Comparison of ENCODE assay signal across 8 mouse cellular contexts in genomic region chr11:97576136-97576906, GRCm38 (mm10). TPM values are rescaled to one million over a fixed set of nuclear protein-coding genes. Genes with fewer than 3 reads are reported as not detected.
DNase-seq lines count a peak whose midpoint lies in the region; ATAC-seq and TF ChIP-seq lines count a peak whose summit lies in the region.

Srcin1 (minus strand) TSS chr11:97576186.

- no peaks in the 10 kb centered on the region for H3K9me3 ChIP-seq in CH12.LX (replicated peaks; ENCODE audit: low read length)
- no peaks in the 10 kb centered on the region for H3K9me3 ChIP-seq in forebrain, embryonic 10.5 days
- H3K9me3 ChIP-seq in lung, embryonic 15.5 days, result no peaks in the 10 kb centered on the region

- TF ChIP-seq CTCF in CH12.LX (conservative IDR thresholded peaks at IDR 0.05 in 1 of 2, IDR thresholded peaks at IDR 0.05 in 1 of 2; ENCODE audit: low read depth in 2 of 2, low read length in 2 of 2), result no peak
- TF ChIP-seq CTCF in small intestine, adult 2 months (IDR thresholded peaks at IDR 0.05; ENCODE audit: extremely low read depth, insufficient read length, insufficient replicate concordance, low read depth, low read length), result no peak

- TF ChIP-seq POLR2A in CH12.LX (IDR thresholded peaks at IDR 0.05; ENCODE audit: low read depth, low read length), result no peak
- no peak for TF ChIP-seq POLR2A in small intestine, adult 2 months (IDR thresholded peaks at IDR 0.05; ENCODE audit: low read depth, low read length)

- no peak for DNase-seq in CH12.LX (ENCODE audit: extremely low read depth)
- peak; percentile 95 for DNase-seq in adrenal gland, postnatal 14 days
- DNase-seq in forebrain, embryonic 10.5 days (ENCODE audit: extremely low spot score, low spot score), result no peak
- DNase-seq in heart, postnatal 4 days, result peak; percentile 74
- peak; percentile 75 to 77 for DNase-seq in layer of hippocampus, adult 8-10 months (ENCODE audit: low spot score in 2 of 2)

- peak within 1 kb of the TSS; percentile 45 for H3K9ac ChIP-seq in CH12.LX (ENCODE audit: insufficient read depth, low read depth)
- H3K9ac ChIP-seq in lung, embryonic 15.5 days, result peak within 1 kb of the TSS; percentile 55

- peak within 1 kb of the TSS; percentile 43 to 58 (median 47) for H3K4me3 ChIP-seq in CH12.LX (replicated peaks in 1 of 3; ENCODE audit: low read depth in 2 of 3, low read length in 2 of 3, poor library complexity in 1 of 3)
- peak within 1 kb of the TSS; percentile 73 for H3K4me3 ChIP-seq in forebrain, embryonic 10.5 days
- H3K4me3 ChIP-seq in lung, embryonic 15.5 days, result peak within 1 kb of the TSS; percentile 67
- peak within 1 kb of the TSS; percentile 65 for H3K4me3 ChIP-seq in small intestine, adult 2 months (ENCODE audit: low read depth, low read length)

- no peak for TF ChIP-seq RAD21 in CH12.LX (IDR thresholded peaks at IDR 0.05; ENCODE audit: low read depth, low read length)

- H3K27ac ChIP-seq in CH12.LX (ENCODE audit: insufficient read depth, low read depth), result no peak within 1 kb of the TSS
- H3K27ac ChIP-seq in forebrain, embryonic 10.5 days, result peak within 1 kb of the TSS; percentile 94
- peak within 1 kb of the TSS; percentile 88 for H3K27ac ChIP-seq in lung, embryonic 15.5 days
- H3K27ac ChIP-seq in small intestine, adult 2 months (ENCODE audit: insufficient read depth, low read depth, low read length), result no peak within 1 kb of the TSS

- H3K4me2 ChIP-seq in CH12.LX (ENCODE audit: insufficient read depth, low read depth, poor library complexity, severe bottlenecking), result peak within 1 kb of the TSS; percentile 99
- H3K4me2 ChIP-seq in lung, embryonic 15.5 days, result peak within 1 kb of the TSS; percentile 98

- peaks cover 96% of the 10 kb centered on the region for H3K27me3 ChIP-seq in CH12.LX (replicated peaks)
- H3K27me3 ChIP-seq in forebrain, embryonic 10.5 days (ENCODE audit: poor library complexity, severe bottlenecking), result peaks cover 83% of the 10 kb centered on the region
- peaks cover 59% of the 10 kb centered on the region for H3K27me3 ChIP-seq in lung, embryonic 15.5 days
- peaks cover 36% of the 10 kb centered on the region for H3K27me3 ChIP-seq in small intestine, adult 2 months (ENCODE audit: control insufficient read depth, insufficient read depth, low read length)

- TF ChIP-seq EP300 in CH12.LX (IDR thresholded peaks at IDR 0.05; ENCODE audit: low read length), result no peak

- no peaks in the 10 kb centered on the region for H3K36me3 ChIP-seq in CH12.LX (replicated peaks in 1 of 2; ENCODE audit: control insufficient read depth in 1 of 2, insufficient read depth in 1 of 2, low read length in 1 of 2)
- H3K36me3 ChIP-seq in forebrain, embryonic 10.5 days (replicated peaks), result no peaks in the 10 kb centered on the region
- no peaks in the 10 kb centered on the region for H3K36me3 ChIP-seq in lung, embryonic 15.5 days
- H3K36me3 ChIP-seq in small intestine, adult 2 months (ENCODE audit: control insufficient read depth, insufficient read depth, low read length), result no peaks in the 10 kb centered on the region

- H3K79me2 ChIP-seq in CH12.LX (replicated peaks; ENCODE audit: control insufficient read depth, extremely low read depth, insufficient read depth, poor library complexity, severe bottlenecking), result no peaks in the 10 kb centered on the region

- in situ Hi-C loops in CH12.LX (cut with MboI; ENCODE audit: low pct_ligation_motif_present, low pct_unique_long_range_greater_than_20kb, low sequenced_read_pairs), result loop anchor here (5.0 kb wide), 1 partner anchor 46 kb away; no protein-coding TSS in a partner anchor

- peak; percentile 47 for ATAC-seq in lung, embryonic 15.5 days (ENCODE audit: borderline replicate concordance, extremely low read depth, low FRiP score, low TSS enrichment)
- no peak for ATAC-seq in inflammation-experienced regulatory T-cells, adult 6 months

- dilution Hi-C loops in CH12.LX (cut with MboI; ENCODE audit: extremely low pct_ligation_motif_present, extremely low pct_unique_long_range_greater_than_20kb, low sequenced_read_pairs), result no loop called here

- 33% methylated on average over 9 of the region's 9 CpGs for WGBS in forebrain, embryonic 10.5 days
- WGBS in lung, embryonic 15.5 days, result 25% methylated on average over 9 of the region's 9 CpGs
- 21% methylated on average over 9 of the region's 9 CpGs for WGBS in small intestine, adult 2 months

- H3K4me1 ChIP-seq in CH12.LX (ENCODE audit: control insufficient read depth in 1 of 2, insufficient read depth in 2 of 2), result peaks cover 5 to 10% of the 10 kb centered on the region in 2 experiments; a peak in 2 of 4 replicates
- peaks cover 76% of the 10 kb centered on the region for H3K4me1 ChIP-seq in forebrain, embryonic 10.5 days
- peaks cover 64% of the 10 kb centered on the region for H3K4me1 ChIP-seq in lung, embryonic 15.5 days
- peaks cover 5% of the 10 kb centered on the region for H3K4me1 ChIP-seq in small intestine, adult 2 months (ENCODE audit: control insufficient read depth, insufficient read depth, insufficient read length, low read length)

TF ChIP-seq in CH12.LX, 34 proteins besides CTCF, POLR2A, EP300 and RAD21:
- no peak for TF ChIP-seq NELFE (IDR thresholded peaks at IDR 0.05; ENCODE audit: low read depth, low read length)
- no peak for TF ChIP-seq ZC3H11A (IDR thresholded peaks at IDR 0.05; ENCODE audit: low read depth, low read length)
- TF ChIP-seq E2F4 (IDR thresholded peaks at IDR 0.05; ENCODE audit: insufficient replicate concordance, low read depth, low read length), result no peak
- no peak for TF ChIP-seq HCFC1 (IDR thresholded peaks at IDR 0.05; ENCODE audit: low read depth, low read length)
- no peak for TF ChIP-seq CHD2 (IDR thresholded peaks at IDR 0.05; ENCODE audit: low read length)
- no peak for TF ChIP-seq BHLHE40 (IDR thresholded peaks at IDR 0.05; ENCODE audit: low read depth, low read length)
- no peak for TF ChIP-seq TCF12 (IDR thresholded peaks at IDR 0.05; ENCODE audit: low read depth, low read length)
- no peak for TF ChIP-seq ELF1 (IDR thresholded peaks at IDR 0.05; ENCODE audit: low read depth, low read length)
- no peak for TF ChIP-seq POLR2AphosphoS2 (IDR thresholded peaks at IDR 0.05; ENCODE audit: low read depth, low read length)
- no peak for TF ChIP-seq SIN3A (IDR thresholded peaks at IDR 0.05; ENCODE audit: low read length)
- no peak for TF ChIP-seq USF1 (IDR thresholded peaks at IDR 0.05; ENCODE audit: low read depth, low read length)
- no peak for TF ChIP-seq USF2 (conservative IDR thresholded peaks at IDR 0.05; ENCODE audit: low read depth, low read length)
- TF ChIP-seq MAX (IDR thresholded peaks at IDR 0.05; ENCODE audit: low read length), result no peak
- no peak for TF ChIP-seq JUN (IDR thresholded peaks at IDR 0.05; ENCODE audit: insufficient read depth, low read depth, low read length)

RNA-seq across cellular contexts. Expression of gene Srcin1, which starts in this region (rescaled TPM):
- 0.08 TPM in 2 replicates for total RNA-seq in CH12.LX (2012; rRNA removed)
- total RNA-seq in CH12.LX (2014; rRNA removed), result not detected in 2 replicates
- polyA plus RNA-seq in CH12.LX (2012; ENCODE audit: insufficient read length, low read depth), result 0.09 and 0.12 TPM in 2 replicates
- 9.2 and 10.1 TPM in 2 replicates for total RNA-seq in adrenal gland, postnatal 14 days (2021)
- 0.91 and 1.1 TPM in 2 replicates for polyA plus RNA-seq in forebrain, embryonic 10.5 days (2016; fragmentation: Nextera tagmentation; extraction: Ambion mirVana)
- under 1 TPM; 0.12 to 0.23 TPM for total RNA-seq in heart, postnatal 4 days (2021)
- 100 to 1,000 TPM; 212 to 220 (median 217) TPM for total RNA-seq in layer of hippocampus, adult 8-10 months (2022)
- 0.53 and 0.87 TPM in 2 replicates for polyA plus RNA-seq in lung, embryonic 15.5 days (2015; fragmentation: Nextera tagmentation; extraction: Ambion mirVana)
- 0.43 and 0.53 TPM in 2 replicates for polyA plus RNA-seq in small intestine, adult 2 months (2012; rRNA removed)
- not detected for polyA plus RNA-seq in inflammation-experienced regulatory T-cells, adult 6 months (2017; shearing (Covaris generic))

Comparison
In these comparisons a context has a peak if more than half of its experiments do, and no peak if none do; other contexts are left out.
1. RNA of gene Srcin1 (total RNA-seq): 212 to 220 TPM in layer of hippocampus, adult 8-10 months; 9.2 to 10.1 TPM in adrenal gland, postnatal 14 days, 0.12 to 0.23 TPM in heart, postnatal 4 days and 0.08 TPM in CH12.LX; every median in the first group is over 10 times any median in the second.
2. Peak in DNase-seq in heart, postnatal 4 days; RNA of the gene not detected or under 1 TPM.
3. Peak in ATAC-seq, H3K4me3 ChIP-seq, H3K27ac ChIP-seq, H3K9ac ChIP-seq and H3K4me2 ChIP-seq in lung, embryonic 15.5 days; RNA of the gene not detected or under 1 TPM.
4. DNase-seq: peak in adrenal gland, postnatal 14 days (single experiment) and layer of hippocampus, adult 8-10 months (2 of 2); none in CH12.LX (single experiment) and forebrain, embryonic 10.5 days (single experiment).
5. Peak in every context shown above with its lines, with median percentiles within 50 percentile points of each other: H3K4me3 ChIP-seq.